Mouse (Mus musculus) kidney, embryonic 16.5 days (tissue): Measurements from ENCODE around the gene Wwc1. TPM values are rescaled to one million over a fixed set of nuclear protein-coding genes. Genes with fewer than 3 reads are reported as not detected.

Experiments used
- ATAC-seq: fragments of 200-750 bp; cut with Nextera tagmentation; 2 replicates; pipeline ENCODE4 v1.8.0; 2017; ENCODE audit warnings: moderate TSS enrichment; ENCODE audit not compliant: low FRiP score, low TSS enrichment
- H3K27ac ChIP-seq: fragments of 300-500 bp; sonication (generic); 2 replicates; pipeline ENCODE4 v1.5.1; 2014; ENCODE audit warnings: low read length
- H3K27me3 ChIP-seq: fragments of 300-500 bp; sonication (generic); 2 replicates; pipeline ENCODE4 v1.6.1; 2014; ENCODE audit warnings: low read length, control low read depth, mixed read lengths; ENCODE audit not compliant: insufficient read depth
- H3K36me3 ChIP-seq: fragments of 300-500 bp; sonication (generic); 2 replicates; pipeline ENCODE4 v1.6.1; 2014; ENCODE audit warnings: low read length, control low read depth, mixed read lengths; ENCODE audit not compliant: insufficient read depth
- H3K4me1 ChIP-seq: fragments of 300-500 bp; sonication (generic); 2 replicates; pipeline ENCODE4 v1.6.1; 2014; ENCODE audit warnings: low read length, control low read depth, mixed read lengths; ENCODE audit not compliant: insufficient read depth
- H3K4me2 ChIP-seq: fragments of 300-500 bp; sonication (generic); replicated peaks from 2 replicates; pipeline ENCODE4 v1.6.1; 2014; ENCODE audit warnings: low read depth, low read length
- H3K4me3 ChIP-seq: fragments of 300-500 bp; sonication (generic); 2 replicates; pipeline ENCODE4 v1.5.1; 2014; ENCODE audit warnings: mild to moderate bottlenecking, low read length
- H3K9ac ChIP-seq: fragments of 300-500 bp; sonication (generic); replicated peaks from 2 replicates; pipeline ENCODE4 v1.6.1; 2014; ENCODE audit warnings: low read length
- H3K9me3 ChIP-seq: fragments of 300-500 bp; sonication (generic); 2 replicates; pipeline ENCODE4 v1.6.1; 2016; ENCODE audit warnings: low read length, control low read depth
- WGBS: fragments of 180-500 bp; shearing (Covaris S2); extraction: QIAGEN DNeasy Blood & Tissue Kit; methylation state at CpG from one replicate; pipeline ENCODE4 v1.1.7; 2014; 5-methylcytosine and 5-hydroxymethylcytosine counted together
- polyA plus RNA-seq: library from polyadenylated mRNA; unstranded; fragments of >200 nt; fragmentation: Nextera tagmentation; extraction: Ambion mirVana; gene quantifications from 2 replicates; pipeline ENCODE4 v1.2.1, GENCODE M21; 2015

Gene Wwc1
- polyA plus RNA-seq, 1 experiment from 2014 or later = 5.9 TPM

DNA sequence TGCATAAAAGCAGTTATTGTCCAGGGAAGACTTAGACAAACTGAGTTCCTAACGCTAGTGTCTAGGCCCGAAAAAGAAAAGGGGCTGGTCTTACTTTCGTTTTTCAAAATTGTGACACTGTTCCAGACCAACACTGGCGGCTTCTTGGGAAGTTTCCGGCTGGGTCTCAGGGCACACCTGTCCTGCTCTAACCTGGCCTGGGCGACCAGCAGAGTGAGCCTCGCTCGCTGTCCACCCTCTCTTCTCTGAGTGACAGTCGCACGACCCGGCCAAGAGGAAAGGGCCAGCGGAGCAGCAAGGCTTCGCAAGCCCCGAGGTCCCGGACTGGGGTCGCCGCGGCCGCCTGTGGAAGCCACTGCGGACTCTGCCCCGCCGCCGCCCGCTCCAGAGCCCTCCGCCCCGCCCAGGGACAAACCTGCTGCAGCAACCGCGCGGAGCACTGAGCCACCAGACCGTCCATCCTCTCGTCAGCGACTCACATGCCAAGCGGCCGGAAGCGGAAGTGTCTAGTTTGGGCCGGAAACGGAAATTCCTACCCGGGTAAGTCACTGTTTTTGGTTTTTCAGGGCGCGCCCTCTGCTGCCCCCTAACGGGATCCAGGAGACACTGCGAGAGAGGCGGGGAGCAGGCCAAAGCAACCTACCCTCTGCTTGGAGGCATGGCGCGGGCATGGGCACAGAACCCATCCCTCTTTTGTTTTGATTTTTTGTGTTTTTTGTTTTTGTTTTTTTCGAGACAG, 146.1 kb downstream of the Wwc1 start, which contains the start of gene Rars:
Gene Rars (minus strand): TSS at position 485 of the 739 bp plus-strand sequence.
- H3K4me2 ChIP-seq = peak within 1 kb of the TSS; percentile 66
- H3K27me3 ChIP-seq = no peaks in the 10 kb centered on the region
- peaks cover 15% of the 10 kb centered on the region for H3K4me1 ChIP-seq
- H3K27ac ChIP-seq = peak within 1 kb of the TSS; percentile 62; the same call in 1 of the 2 replicates
- H3K36me3 ChIP-seq = peaks cover 15% of the 10 kb centered on the region
- WGBS = 2% methylated on average over 45 of the region's 46 CpGs
- H3K4me3 ChIP-seq = peak within 1 kb of the TSS; percentile 83
- peak within 1 kb of the TSS; percentile 89 for H3K9ac ChIP-seq
- ATAC-seq = peak; percentile 69
- no peaks in the 10 kb centered on the region for H3K9me3 ChIP-seq

DNA sequence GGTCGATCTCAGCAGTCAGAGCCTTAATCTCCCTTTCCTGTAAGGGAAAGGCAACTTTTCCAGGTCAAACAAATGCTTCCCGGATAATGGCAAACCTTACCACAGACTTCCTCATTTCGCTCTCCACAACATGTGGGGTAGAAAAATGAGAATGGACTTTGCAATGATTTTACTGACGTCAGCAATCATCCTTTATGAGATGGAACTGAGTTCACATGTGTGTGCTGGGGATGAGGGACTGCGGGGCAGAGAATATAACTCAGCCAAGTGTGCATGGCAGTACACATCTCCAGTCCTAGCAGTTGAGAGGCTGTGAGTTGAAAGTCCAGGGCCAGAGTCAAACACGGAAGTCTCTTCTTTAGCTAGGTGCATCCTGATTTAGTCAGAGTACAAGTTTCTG, 147.1 kb downstream of the Wwc1 start:
- H3K9ac ChIP-seq = peak overlapping the region; percentile 89; the same call in 1 of the 2 replicates
- no peaks in the 10 kb centered on the region for H3K27me3 ChIP-seq
- WGBS = 79% methylated on average over 6 of the region's 6 CpGs
- H3K9me3 ChIP-seq = no peaks in the 10 kb centered on the region
- peaks cover 23% of the 10 kb centered on the region for H3K36me3 ChIP-seq
- no peak for ATAC-seq
- H3K27ac ChIP-seq = no peak overlapping the region
- peak overlapping the region; percentile 66 for H3K4me2 ChIP-seq
- H3K4me1 ChIP-seq = peaks cover 15% of the 10 kb centered on the region
- peak overlapping the region; percentile 83 for H3K4me3 ChIP-seq

DNA sequence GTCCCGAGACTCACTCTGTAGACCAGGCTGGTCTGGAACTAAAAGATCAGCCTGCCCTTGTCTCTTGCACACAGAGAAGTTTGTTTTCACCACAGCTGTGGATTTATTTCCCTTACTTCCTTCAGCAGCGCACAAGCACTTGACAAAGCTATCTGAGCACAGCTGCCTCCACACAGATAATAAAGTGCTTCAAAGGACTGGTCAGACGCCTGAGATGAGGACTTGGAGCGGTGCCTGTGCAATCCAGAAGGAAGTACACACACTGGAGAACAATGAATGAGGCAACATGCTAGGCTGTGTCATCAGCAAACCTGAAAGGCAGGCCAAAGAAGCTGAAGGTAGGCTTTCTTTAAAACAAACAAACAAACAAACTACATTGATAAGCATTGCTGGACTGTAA, 148.2 kb downstream of the Wwc1 start:
- Histone ChIP-seq H3K27ac (no peak overlapping the region), H3K9ac (no peak overlapping the region), H3K4me3 (no peak overlapping the region), H3K4me2 (no peak overlapping the region), H3K36me3 (peaks cover 34% of the 10 kb centered on the region), H3K4me1 (peaks cover 10% of the 10 kb centered on the region), H3K9me3 (no peaks in the 10 kb centered on the region), H3K27me3 (no peaks in the 10 kb centered on the region)
- ATAC-seq = no peak
- 72% methylated on average over 4 of the region's 4 CpGs for WGBS

DNA sequence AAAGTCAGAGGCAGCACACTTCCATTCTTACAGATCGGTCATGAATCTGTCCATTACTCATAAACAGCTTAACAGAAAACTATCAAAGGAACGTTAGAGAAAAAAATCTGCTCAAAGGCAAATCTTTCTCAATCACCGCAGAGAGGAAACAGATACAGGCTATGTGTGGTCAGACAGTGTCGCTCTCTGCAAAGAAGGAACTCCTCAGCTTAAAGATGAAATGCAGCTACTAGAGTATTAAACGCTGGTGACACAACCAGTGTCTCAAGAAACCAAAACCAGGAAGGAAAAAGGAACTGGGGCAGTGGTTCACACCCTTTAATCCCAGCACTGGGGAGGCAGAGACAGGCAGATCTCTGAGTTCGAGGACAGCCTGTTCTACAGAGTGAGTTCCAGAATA, 152.6 kb downstream of the Wwc1 start:
- no peak for ATAC-seq
- WGBS = 93% methylated on average over 6 of the region's 6 CpGs
- peaks cover 69% of the 10 kb centered on the region for H3K36me3 ChIP-seq
- no peaks in the 10 kb centered on the region for H3K27me3 ChIP-seq
- H3K4me2 ChIP-seq = no peak overlapping the region
- no peak overlapping the region for H3K9ac ChIP-seq
- H3K9me3 ChIP-seq = no peaks in the 10 kb centered on the region
- H3K4me1 ChIP-seq = no peaks in the 10 kb centered on the region
- H3K4me3 ChIP-seq = no peak overlapping the region
- H3K27ac ChIP-seq = no peak overlapping the region

DNA sequence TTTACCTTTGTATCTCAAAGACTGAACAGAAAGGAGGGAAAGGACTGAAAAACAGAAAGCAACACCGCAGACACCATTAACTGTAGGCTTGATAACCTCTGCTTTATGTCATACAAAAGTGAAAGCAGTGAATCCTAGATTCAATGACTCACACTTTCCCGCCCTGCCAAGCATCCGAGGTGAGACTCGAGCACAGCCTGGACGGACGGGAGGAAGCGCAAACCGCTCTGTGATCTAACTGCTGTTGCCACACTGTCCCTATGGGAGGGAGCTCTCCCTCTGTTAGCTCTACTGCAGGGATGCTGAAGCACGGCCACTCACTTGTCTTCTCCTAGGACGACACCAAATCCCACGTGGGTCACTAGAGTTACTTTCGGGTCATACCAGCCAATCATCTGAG, 164.0 kb downstream of the Wwc1 start:
- Histone ChIP-seq H3K4me1 (no peaks in the 10 kb centered on the region), H3K9me3 (no peaks in the 10 kb centered on the region), H3K27me3 (no peaks in the 10 kb centered on the region), H3K4me3 (no peak overlapping the region), H3K4me2 (no peak overlapping the region), H3K36me3 (peaks cover 83% of the 10 kb centered on the region), H3K9ac (no peak overlapping the region), H3K27ac (no peak overlapping the region)
- WGBS = 89% methylated on average over 12 of the region's 12 CpGs
- ATAC-seq = no peak

DNA sequence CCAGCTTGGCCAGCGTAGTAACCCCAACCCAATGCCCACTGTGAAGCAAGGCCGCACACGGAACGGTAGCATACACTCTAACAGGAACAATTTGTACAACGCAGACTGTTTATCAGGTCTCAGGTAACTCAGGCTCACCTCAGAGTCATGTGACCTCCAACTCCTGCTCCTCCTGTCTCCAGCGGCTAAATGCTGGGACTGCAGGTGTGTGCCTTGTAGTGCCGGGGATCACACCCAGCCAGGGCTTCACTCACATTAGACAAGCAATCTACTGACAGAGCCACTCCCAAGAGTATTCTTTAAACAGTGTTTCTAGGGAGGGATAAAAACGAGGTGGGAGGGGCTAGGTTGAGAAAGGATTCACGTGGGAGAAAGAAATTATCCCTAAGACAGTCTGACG, 168.9 kb downstream of the Wwc1 start:
- no peaks in the 10 kb centered on the region for H3K4me1 ChIP-seq
- H3K27me3 ChIP-seq = no peaks in the 10 kb centered on the region
- H3K9me3 ChIP-seq = no peaks in the 10 kb centered on the region
- H3K27ac ChIP-seq = no peak overlapping the region
- no peak for ATAC-seq
- H3K4me3 ChIP-seq = no peak overlapping the region
- peaks cover 85% of the 10 kb centered on the region for H3K36me3 ChIP-seq
- WGBS = 88% methylated on average over 10 of the region's 10 CpGs
- H3K9ac ChIP-seq = no peak overlapping the region
- no peak overlapping the region for H3K4me2 ChIP-seq

DNA sequence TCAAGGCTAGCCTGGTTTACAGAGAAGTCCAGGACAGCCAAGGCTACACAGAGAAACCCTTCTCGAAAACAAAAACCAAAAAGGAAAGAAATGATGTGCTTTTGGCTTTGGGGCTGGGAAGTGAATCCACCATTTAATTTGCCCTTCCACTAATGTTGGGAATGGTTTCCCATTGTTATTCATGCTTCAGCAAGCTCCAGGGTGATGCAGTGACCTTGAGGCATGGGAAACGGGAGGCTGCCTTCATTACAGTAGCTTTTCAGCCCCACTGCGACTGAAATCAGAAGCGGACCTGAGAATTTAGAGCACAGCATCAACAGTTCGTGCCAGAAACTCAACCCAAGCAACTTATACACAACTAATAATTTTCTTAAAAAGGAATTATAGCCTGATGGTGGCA, 179.0 kb downstream of the Wwc1 start:
- Histone ChIP-seq H3K36me3 (no peaks in the 10 kb centered on the region), H3K4me3 (no peak overlapping the region), H3K27ac (no peak overlapping the region), H3K27me3 (peaks cover 31% of the 10 kb centered on the region), H3K4me1 (peaks cover 13% of the 10 kb centered on the region; the same call in 1 of the 2 replicates), H3K9ac (no peak overlapping the region), H3K4me2 (no peak overlapping the region), H3K9me3 (no peaks in the 10 kb centered on the region)
- WGBS = 74% methylated on average over 5 of the region's 5 CpGs
- no peak for ATAC-seq

DNA sequence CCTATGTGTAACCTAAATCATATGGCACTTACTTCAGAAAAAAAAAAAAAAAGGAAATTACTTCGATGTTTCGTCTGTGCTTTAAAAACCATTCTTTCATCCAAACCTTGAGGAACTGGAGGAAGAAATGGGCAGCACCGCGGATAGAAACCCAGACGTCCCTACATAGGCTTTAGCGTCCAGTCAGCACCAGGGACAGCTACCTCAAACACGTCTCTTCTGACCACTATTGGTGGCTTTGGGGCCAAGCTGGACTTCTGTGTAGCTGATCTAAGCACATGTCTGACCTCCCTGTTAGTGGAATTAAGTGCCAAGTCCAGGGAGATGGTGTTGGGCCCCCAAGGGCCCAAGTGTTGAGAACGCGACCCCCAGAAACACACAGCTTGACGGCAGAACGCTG, 181.5 kb downstream of the Wwc1 start, which contains the start of gene Fbll1:
Gene Fbll1 (minus strand): TSS at position 11 of the 400 bp plus-strand sequence.
- Histone ChIP-seq H3K36me3 (no peaks in the 10 kb centered on the region), H3K27me3 (peaks cover 43% of the 10 kb centered on the region), H3K27ac (no peak within 1 kb of the TSS), H3K9ac (no peak within 1 kb of the TSS), H3K4me1 (peaks cover 13% of the 10 kb centered on the region; the same call in 1 of the 2 replicates), H3K4me3 (peak within 1 kb of the TSS; percentile 36), H3K4me2 (peak within 1 kb of the TSS; percentile 50), H3K9me3 (no peaks in the 10 kb centered on the region)
- WGBS = 15% methylated on average over 11 of the region's 11 CpGs
- ATAC-seq = no peak

DNA sequence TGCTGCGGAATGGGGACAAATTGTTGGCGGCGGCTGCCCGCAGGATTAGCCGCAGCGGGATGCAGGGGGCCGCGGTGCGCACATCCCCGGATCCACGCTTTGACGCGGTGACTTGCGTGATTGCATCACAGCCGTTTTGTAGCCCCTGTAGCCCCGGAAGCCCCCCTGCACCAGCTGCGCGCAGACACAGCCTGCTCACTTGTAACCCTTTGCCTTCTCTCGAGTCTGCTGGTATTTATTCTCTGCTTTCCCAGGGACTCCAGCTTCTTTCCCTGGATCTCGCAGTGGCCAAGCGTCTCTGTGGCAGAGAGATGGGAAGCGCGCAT, 181.9 kb downstream of the Wwc1 start:
- no peaks in the 10 kb centered on the region for H3K36me3 ChIP-seq
- no peak for ATAC-seq
- peaks cover 13% of the 10 kb centered on the region; the same call in 1 of the 2 replicates for H3K4me1 ChIP-seq
- H3K27me3 ChIP-seq = peaks cover 43% of the 10 kb centered on the region
- no peak overlapping the region for H3K27ac ChIP-seq
- 3% methylated on average over 23 of the region's 23 CpGs for WGBS
- H3K9me3 ChIP-seq = no peaks in the 10 kb centered on the region
- no peak overlapping the region for H3K9ac ChIP-seq
- peak overlapping the region; percentile 50 for H3K4me2 ChIP-seq
- H3K4me3 ChIP-seq = peak overlapping the region; percentile 36

DNA sequence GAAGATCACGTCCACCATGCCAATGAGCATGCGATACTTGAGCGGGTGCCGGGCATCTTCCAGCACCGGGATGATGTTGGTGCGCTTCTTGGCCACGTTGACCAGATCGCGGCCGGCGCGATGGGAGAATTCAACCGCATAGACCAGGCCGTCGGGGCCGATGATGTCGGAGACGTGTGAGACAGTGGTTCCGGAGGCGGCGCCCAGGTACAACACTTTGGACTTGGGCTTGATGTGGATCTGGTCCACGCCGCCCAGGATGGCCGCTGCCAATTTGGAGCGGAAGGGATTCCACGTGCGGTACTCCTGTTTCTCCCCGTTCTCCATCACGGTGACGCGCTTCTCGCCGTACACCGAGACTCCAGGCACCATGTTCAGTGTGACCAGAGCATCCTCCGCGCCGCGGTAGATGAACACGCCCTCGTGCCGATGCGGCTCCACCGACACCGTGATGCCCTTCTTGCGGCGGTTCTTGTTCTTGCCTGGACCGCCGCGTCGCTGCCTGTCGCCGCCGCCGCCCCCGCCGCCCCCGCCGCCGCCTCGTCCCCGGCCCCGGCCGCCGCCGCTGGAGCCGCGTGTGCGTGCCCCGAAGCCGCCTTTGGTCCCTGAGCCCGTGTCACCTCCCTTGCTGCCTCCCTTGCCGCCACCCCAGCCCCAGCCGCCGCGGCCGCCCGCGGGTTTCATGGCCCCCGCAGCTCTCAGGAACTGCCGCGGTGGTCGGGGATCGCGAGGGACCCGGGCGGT, 182.4 kb downstream of the Wwc1 start:
- H3K4me3 ChIP-seq = peak overlapping the region; percentile 36
- peaks cover 43% of the 10 kb centered on the region for H3K27me3 ChIP-seq
- no peaks in the 10 kb centered on the region for H3K9me3 ChIP-seq
- no peaks in the 10 kb centered on the region for H3K36me3 ChIP-seq
- peak overlapping the region; percentile 50 for H3K4me2 ChIP-seq
- WGBS = 3% methylated on average over 64 of the region's 86 CpGs
- ATAC-seq = no peak
- peaks cover 13% of the 10 kb centered on the region; the same call in 1 of the 2 replicates for H3K4me1 ChIP-seq
- no peak overlapping the region for H3K9ac ChIP-seq
- H3K27ac ChIP-seq = no peak overlapping the region
